Mouse (Mus musculus) kidney, adult 2 months (tissue): ENCODE data around the gene Cers1.

ENCODE experiments used
- CTCF ChIP-seq: fragments of 200-500 bp; conservative IDR thresholded peaks from 2 replicates; pipeline ENCODE4 v1.5.1; 2011; ENCODE audit warnings: low read depth, mild to moderate bottlenecking, control low read depth, low read length, moderate library complexity, mixed read lengths; ENCODE audit not compliant: insufficient read depth, insufficient read length
- POLR2A ChIP-seq: fragments of 200-500 bp; IDR thresholded peaks from one replicate; pipeline ENCODE4 v1.6.1; 2011; ENCODE audit warnings: low read depth, low read length, control low read depth

DNA sequence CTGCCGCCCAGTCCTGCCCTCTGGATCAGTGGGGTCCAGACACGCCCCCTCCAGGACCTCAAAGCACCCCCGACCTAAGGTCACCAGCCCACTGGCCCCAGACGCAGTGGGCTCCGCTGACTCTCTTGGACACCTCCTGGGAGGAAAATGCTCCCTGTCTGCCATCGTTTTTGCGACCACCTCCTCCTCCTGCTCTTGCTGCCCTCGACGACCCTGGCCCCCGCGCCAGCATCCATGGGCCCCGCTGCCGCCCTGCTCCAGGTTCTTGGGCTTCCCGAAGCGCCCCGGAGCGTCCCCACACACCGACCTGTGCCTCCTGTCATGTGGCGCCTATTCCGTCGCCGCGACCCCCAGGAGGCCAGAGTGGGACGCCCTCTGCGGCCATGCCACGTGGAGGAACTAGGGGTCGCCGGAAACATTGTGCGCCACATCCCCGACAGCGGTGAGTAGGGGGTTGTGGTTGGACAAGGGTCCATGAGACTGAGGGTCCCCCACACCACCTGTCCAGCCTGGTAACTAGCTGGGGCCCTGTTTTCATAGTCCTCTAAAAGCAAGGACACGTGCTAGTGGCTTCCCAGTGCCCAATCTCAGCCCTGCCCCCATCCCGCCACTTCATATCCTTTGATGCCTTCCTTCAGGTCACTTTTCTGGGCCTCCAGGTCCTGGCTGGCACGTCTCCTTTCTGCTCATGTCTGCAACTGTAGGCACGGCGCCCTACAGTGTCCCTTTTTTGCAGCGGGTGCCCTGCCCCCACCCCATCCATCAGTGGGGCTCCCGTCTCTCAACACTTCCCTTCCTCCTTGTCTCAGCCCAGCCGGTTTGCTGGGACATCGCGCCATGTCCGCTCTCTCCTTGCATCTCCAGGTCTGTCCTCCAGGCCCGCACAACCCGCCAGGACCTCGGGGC is 14.5 kb downstream of the Cers1 start:
- TF ChIP-seq CTCF (no peak), POLR2A (no peak)
